Mouse (Mus musculus) right cerebral cortex, postnatal 25 days (tissue): ENCODE measurements at regions not wholly inside any gene's neighbourhood (a gene's known extent, or its start where the extent isn't known, plus 50 kb on each side); places are given as distances from the start of the nearest gene placed in this dataset.

Source experiments
- DNase-seq: peaks from one replicate; pipeline ENCODE4 v3.0.0; 2022

- DNase-seq, result no peak
These were observed 51.2 kb upstream of the Slc1a3 start for GRCm38 (mm10) chr15:8761741-8762271.

- DNase-seq, result no peak
These were observed 50.6 kb upstream of the Slc1a3 start for GRCm38 (mm10) chr15:8761132-8761531.
